Mouse (Mus musculus): ENCODE data around the gene Man1a. TPM values are rescaled to one million over a fixed set of nuclear protein-coding genes. Genes with fewer than 3 reads are reported as not detected.

Gene Man1a
- 4.2 TPM for polyA plus RNA-seq (2012; fragmentation: generic; extraction: Trizol)
- long read RNA-seq, experiment 1, full-length matches to known transcripts: 1 of 3 reads
- long read RNA-seq, experiment 1, partial matches to known transcripts: 0 of 3 reads
- long read RNA-seq, experiment 1, other reads (novel, unspliced or antisense): 2 of 3 reads
- long read RNA-seq, experiment 2, full-length matches to known transcripts: 6 of 8 reads
- long read RNA-seq, experiment 2, partial matches to known transcripts: 1 of 8 reads
- long read RNA-seq, experiment 2, other reads (novel, unspliced or antisense): 1 of 8 reads

GRCm38 (mm10) chr10:54076420-54076819, at the start of gene Man1a:
Gene Man1a (minus strand): TSS chr10:54076609.
- no peaks in the 10 kb centered on the region for H3K27me3 ChIP-seq (ENCODE audit: control insufficient read depth, insufficient read depth, insufficient read length)
- H3K79me2 ChIP-seq (ENCODE audit: control insufficient read depth, insufficient read depth): peaks cover 25% of the 10 kb centered on the region
- H3K79me3 ChIP-seq (ENCODE audit: low read depth): no peaks in the 10 kb centered on the region
- no peak for TF ChIP-seq CTCF (IDR thresholded peaks at IDR 0.05; ENCODE audit: control insufficient read depth, insufficient read depth, insufficient read length)
- H3ac ChIP-seq (ENCODE audit: control insufficient read depth, insufficient read length, low read depth): peak within 1 kb of the TSS; percentile 48
- H3K36me3 ChIP-seq (ENCODE audit: control insufficient read depth, insufficient read depth): peaks cover 3% of the 10 kb centered on the region
- H3K4me3 ChIP-seq (ENCODE audit: insufficient read depth, poor library complexity, severe bottlenecking): peak within 1 kb of the TSS; percentile 65

- Histone ChIP-seq H3K79me3 (ENCODE audit: low read depth) (no peaks in the 10 kb centered on the region), H3K27me3 (ENCODE audit: control insufficient read depth, insufficient read depth, insufficient read length) (no peaks in the 10 kb centered on the region), H3ac (ENCODE audit: control insufficient read depth, insufficient read length, low read depth) (no peak overlapping the region), H3K79me2 (ENCODE audit: control insufficient read depth, insufficient read depth) (no peaks in the 10 kb centered on the region), H3K4me3 (ENCODE audit: insufficient read depth, poor library complexity, severe bottlenecking) (no peak overlapping the region), H3K36me3 (ENCODE audit: control insufficient read depth, insufficient read depth) (no peaks in the 10 kb centered on the region)
- no peak for TF ChIP-seq USF1 (IDR thresholded peaks at IDR 0.05; ENCODE audit: low read depth)
- no peak for TF ChIP-seq CEBPB (IDR thresholded peaks at IDR 0.05; ENCODE audit: low read depth)
- TF ChIP-seq CTCF (IDR thresholded peaks at IDR 0.05; ENCODE audit: control insufficient read depth, insufficient read depth, insufficient read length): no peak
- no peak for TF ChIP-seq FOSL1 (IDR thresholded peaks at IDR 0.05; ENCODE audit: insufficient read depth, low read length, poor library complexity, severe bottlenecking)
- TF ChIP-seq MYOD1 (IDR thresholded peaks at IDR 0.05; ENCODE audit: control insufficient read depth, insufficient read length, low read depth): no peak
Observed at GRCm38 (mm10) chr10:54121816-54122215, 45.4 kb upstream of the Man1a start.

GRCm38 (mm10) chr10:54120375-54120774, 44.0 kb upstream of the Man1a start:
- Histone ChIP-seq H3K36me3 (ENCODE audit: control insufficient read depth, insufficient read depth) (no peaks in the 10 kb centered on the region), H3K79me2 (ENCODE audit: control insufficient read depth, insufficient read depth) (no peaks in the 10 kb centered on the region), H3K4me3 (ENCODE audit: insufficient read depth, poor library complexity, severe bottlenecking) (no peak overlapping the region), H3K79me3 (ENCODE audit: low read depth) (no peaks in the 10 kb centered on the region), H3ac (ENCODE audit: control insufficient read depth, insufficient read length, low read depth) (no peak overlapping the region), H3K27me3 (ENCODE audit: control insufficient read depth, insufficient read depth, insufficient read length) (no peaks in the 10 kb centered on the region)
- TF ChIP-seq USF1 (IDR thresholded peaks at IDR 0.05; ENCODE audit: low read depth) (no peak), CEBPB (IDR thresholded peaks at IDR 0.05; ENCODE audit: low read depth) (no peak), MYOG (IDR thresholded peaks at IDR 0.05; ENCODE audit: control insufficient read depth, extremely low read depth, insufficient read length) (no peak), MAX (IDR thresholded peaks at IDR 0.05) (no peak), FOSL1 (IDR thresholded peaks at IDR 0.05; ENCODE audit: insufficient read depth, low read length, poor library complexity, severe bottlenecking) (no peak), MYOD1 (IDR thresholded peaks at IDR 0.05; ENCODE audit: control insufficient read depth, insufficient read length, low read depth) (no peak)

- no peak overlapping the region for H3K4me3 ChIP-seq (ENCODE audit: insufficient read depth, poor library complexity, severe bottlenecking)
- no peaks in the 10 kb centered on the region for H3K36me3 ChIP-seq (ENCODE audit: control insufficient read depth, insufficient read depth)
- no peaks in the 10 kb centered on the region for H3K79me2 ChIP-seq (ENCODE audit: control insufficient read depth, insufficient read depth)
- H3ac ChIP-seq (ENCODE audit: control insufficient read depth, insufficient read length, low read depth): no peak overlapping the region
- H3K79me3 ChIP-seq (ENCODE audit: low read depth): no peaks in the 10 kb centered on the region
- no peak for TF ChIP-seq CTCF (IDR thresholded peaks at IDR 0.05; ENCODE audit: control insufficient read depth, insufficient read depth, insufficient read length)
- no peak for TF ChIP-seq CEBPB (IDR thresholded peaks at IDR 0.05; ENCODE audit: low read depth)
- TF ChIP-seq MYOD1 (IDR thresholded peaks at IDR 0.05; ENCODE audit: control insufficient read depth, insufficient read length, low read depth): no peak
- TF ChIP-seq USF1 (IDR thresholded peaks at IDR 0.05; ENCODE audit: low read depth): no peak
- TF ChIP-seq MAX (IDR thresholded peaks at IDR 0.05): no peak
- no peak for TF ChIP-seq FOSL1 (IDR thresholded peaks at IDR 0.05; ENCODE audit: insufficient read depth, low read length, poor library complexity, severe bottlenecking)
- no peak for TF ChIP-seq MYOG (IDR thresholded peaks at IDR 0.05; ENCODE audit: control insufficient read depth, extremely low read depth, insufficient read length)
- H3K27me3 ChIP-seq (ENCODE audit: control insufficient read depth, insufficient read depth, insufficient read length): no peaks in the 10 kb centered on the region
Observed at GRCm38 (mm10) chr10:54119303-54119702, 42.9 kb upstream of the Man1a start.

- no peaks in the 10 kb centered on the region for H3K27me3 ChIP-seq (ENCODE audit: control insufficient read depth, insufficient read depth, insufficient read length)
- no peaks in the 10 kb centered on the region for H3K36me3 ChIP-seq (ENCODE audit: control insufficient read depth, insufficient read depth)
- TF ChIP-seq MYOD1 (IDR thresholded peaks at IDR 0.05; ENCODE audit: control insufficient read depth, insufficient read length, low read depth) (no peak), FOSL1 (IDR thresholded peaks at IDR 0.05; ENCODE audit: insufficient read depth, low read length, poor library complexity, severe bottlenecking) (no peak), CEBPB (IDR thresholded peaks at IDR 0.05; ENCODE audit: low read depth) (no peak), MYOG (IDR thresholded peaks at IDR 0.05; ENCODE audit: control insufficient read depth, extremely low read depth, insufficient read length) (no peak), USF1 (IDR thresholded peaks at IDR 0.05; ENCODE audit: low read depth) (no peak), MAX (IDR thresholded peaks at IDR 0.05) (no peak), CTCF (IDR thresholded peaks at IDR 0.05; ENCODE audit: control insufficient read depth, insufficient read depth, insufficient read length) (no peak)
Observed at GRCm38 (mm10) chr10:54118223-54118912, 42.0 kb upstream of the Man1a start.

GRCm38 (mm10) chr10:54117763-54118162, 41.4 kb upstream of the Man1a start:
- Histone ChIP-seq H3K79me2 (ENCODE audit: control insufficient read depth, insufficient read depth) (no peaks in the 10 kb centered on the region), H3K27me3 (ENCODE audit: control insufficient read depth, insufficient read depth, insufficient read length) (no peaks in the 10 kb centered on the region), H3ac (ENCODE audit: control insufficient read depth, insufficient read length, low read depth) (no peak overlapping the region), H3K4me3 (ENCODE audit: insufficient read depth, poor library complexity, severe bottlenecking) (no peak overlapping the region), H3K79me3 (ENCODE audit: low read depth) (no peaks in the 10 kb centered on the region), H3K36me3 (ENCODE audit: control insufficient read depth, insufficient read depth) (no peaks in the 10 kb centered on the region)
- TF ChIP-seq MYOD1 (IDR thresholded peaks at IDR 0.05; ENCODE audit: control insufficient read depth, insufficient read length, low read depth): peak; percentile 15
- peak; percentile 20 for TF ChIP-seq MAX (IDR thresholded peaks at IDR 0.05)
- no peak for TF ChIP-seq CEBPB (IDR thresholded peaks at IDR 0.05; ENCODE audit: low read depth)

More at GRCm38 (mm10) chr10:54118223-54118912, 42.0 kb upstream of the Man1a start:
- H3K79me3 ChIP-seq (ENCODE audit: low read depth): no peaks in the 10 kb centered on the region
- H3K79me2 ChIP-seq (ENCODE audit: control insufficient read depth, insufficient read depth): no peaks in the 10 kb centered on the region
- H3K4me3 ChIP-seq (ENCODE audit: insufficient read depth, poor library complexity, severe bottlenecking): no peak overlapping the region
- H3ac ChIP-seq (ENCODE audit: control insufficient read depth, insufficient read length, low read depth): no peak overlapping the region
